Mouse (Mus musculus): Measurements from ENCODE around the gene Pdk3.

GRCm38 (mm10) chrX:93862525-93863086 lies 30.6 kb upstream of the Pdk3 start:
- TF ChIP-seq CTCF (IDR thresholded peaks at IDR 0.05; ENCODE audit: borderline replicate concordance, extremely low read depth, insufficient read depth, insufficient read length) (no peak), POLR2A (IDR thresholded peaks at IDR 0.05; ENCODE audit: borderline replicate concordance, extremely low read depth, insufficient read depth, insufficient read length, poor library complexity, severe bottlenecking) (no peak)

All from brain, embryonic 14.5 days (tissue).